Mouse (Mus musculus) thymus, postnatal 0 days (tissue): ENCODE measurements around the gene BC025920. TPM values are rescaled to one million over a fixed set of nuclear protein-coding genes. Genes with fewer than 3 reads are reported as not detected.

Experiments used
- DNase-seq: peaks from one replicate; pipeline ENCODE4 v3.0.0-alpha.2; 2015; ENCODE audit warnings: low spot score
- polyA plus RNA-seq: library from polyadenylated mRNA; unstranded; fragments of >200 nt; fragmentation: Nextera tagmentation; extraction: Ambion mirVana; gene quantifications from 2 replicates; pipeline ENCODE4 v1.2.1, GENCODE M21; 2015

BC025920 gene
- polyA plus RNA-seq, 1 experiment from 2014 or later: 0.98 TPM

- peak; percentile 1 for DNase-seq
Measured at GRCm38 (mm10) chr10:81572975-81573374, 33.1 kb upstream of the BC025920 start.

DNA sequence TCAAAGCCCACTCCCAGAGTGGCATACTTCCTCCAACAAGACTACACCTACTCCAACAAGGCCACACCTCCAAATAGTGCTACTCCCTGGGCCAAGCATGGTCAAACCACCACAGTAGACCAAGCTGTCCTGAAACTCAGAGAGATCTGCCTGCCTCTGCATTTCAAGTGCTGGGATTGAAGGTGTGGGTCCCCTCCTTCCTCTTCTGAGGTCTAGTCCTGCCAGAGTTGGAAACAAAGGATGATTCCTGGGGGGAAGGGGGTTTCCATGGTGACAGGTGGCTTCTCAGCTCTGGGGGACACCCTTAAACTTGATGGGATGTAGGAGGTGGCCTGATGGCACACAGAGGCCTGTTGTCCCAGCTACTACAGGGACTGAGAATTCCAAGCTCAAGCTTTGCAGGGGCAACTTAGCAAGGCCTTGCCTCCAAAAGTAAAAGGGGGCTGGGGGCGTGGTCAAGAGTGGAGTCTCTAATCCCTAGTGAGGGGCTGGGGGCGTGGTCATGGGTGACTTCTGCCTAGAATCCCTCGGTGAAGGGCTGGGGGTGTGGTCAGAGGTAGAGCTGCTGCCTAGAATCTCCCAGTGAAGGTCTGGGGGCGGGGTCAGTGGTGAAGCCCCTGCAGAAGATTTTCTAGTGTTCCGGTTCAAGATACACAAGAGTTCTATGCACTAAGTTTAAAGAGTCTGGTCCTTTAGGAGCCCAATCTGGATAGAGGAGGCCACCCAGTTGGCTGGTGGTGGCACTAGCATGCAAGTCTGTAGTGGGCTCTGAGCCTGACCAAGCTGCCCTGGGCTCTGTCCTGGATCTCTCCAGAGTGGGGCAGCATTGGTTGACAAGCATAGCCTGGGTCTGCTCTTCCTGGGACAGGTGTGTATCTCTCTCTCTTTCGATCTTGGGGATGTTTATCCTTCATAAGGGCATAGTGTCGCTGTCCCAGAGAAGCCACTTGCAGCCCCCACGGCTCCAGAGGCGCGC lies 31.7 kb upstream of the BC025920 start, which contains the start of gene Tle2:
Tle2 (plus strand) TSS at position 481 of the 976 bp plus-strand sequence.
- peak; percentile 14 for DNase-seq

- no peak for DNase-seq
Measured at GRCm38 (mm10) chr10:81575208-81575631, 30.9 kb upstream of the BC025920 start.

DNA sequence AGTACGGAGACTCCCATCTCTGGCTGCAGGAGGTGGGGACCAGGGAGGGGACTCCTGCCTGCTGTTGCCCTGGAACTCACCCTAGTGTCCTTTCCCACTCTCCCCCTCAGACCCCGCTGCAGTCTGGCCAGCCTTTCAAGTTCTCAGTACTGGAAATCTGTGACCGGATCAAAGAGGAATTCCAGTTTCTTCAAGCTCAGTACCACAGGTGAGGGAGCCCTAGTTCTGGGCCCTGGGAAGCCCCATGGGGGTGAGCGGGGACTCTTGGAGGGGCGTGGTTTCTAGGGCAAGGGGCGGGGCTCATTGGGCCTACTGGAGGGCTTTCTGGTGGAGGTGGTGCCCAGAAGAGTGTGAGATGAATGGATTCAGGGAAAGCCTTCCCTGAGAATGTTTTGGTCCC lies 30.4 kb upstream of the BC025920 start:
- no peak for DNase-seq

GRCm38 (mm10) chr10:81579967-81580366 lies 26.1 kb upstream of the BC025920 start:
- no peak for DNase-seq

GRCm38 (mm10) chr10:81580441-81581070 lies 25.5 kb upstream of the BC025920 start:
- no peak for DNase-seq

- no peak for DNase-seq
Measured at GRCm38 (mm10) chr10:81583347-81583746, 22.7 kb upstream of the BC025920 start.

DNA sequence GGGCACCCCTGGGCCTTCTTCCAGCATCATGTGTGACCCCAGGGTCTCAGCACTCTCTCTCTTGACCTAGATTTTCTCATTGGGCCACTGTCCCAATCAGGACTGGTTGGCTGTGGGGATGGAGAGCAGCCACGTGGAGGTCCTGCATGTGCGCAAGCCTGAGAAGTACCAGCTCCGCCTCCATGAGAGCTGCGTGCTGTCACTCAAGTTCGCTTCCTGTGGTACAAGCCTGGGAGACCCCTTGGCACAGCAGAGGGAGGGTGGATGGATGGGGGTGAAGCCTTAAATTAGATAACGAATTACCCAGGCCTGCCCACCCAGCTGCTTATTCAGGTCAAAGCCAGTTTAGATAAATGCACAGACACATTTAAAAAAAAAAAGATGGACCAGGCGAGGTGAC lies 17.3 kb upstream of the BC025920 start:
- no peak for DNase-seq

DNA sequence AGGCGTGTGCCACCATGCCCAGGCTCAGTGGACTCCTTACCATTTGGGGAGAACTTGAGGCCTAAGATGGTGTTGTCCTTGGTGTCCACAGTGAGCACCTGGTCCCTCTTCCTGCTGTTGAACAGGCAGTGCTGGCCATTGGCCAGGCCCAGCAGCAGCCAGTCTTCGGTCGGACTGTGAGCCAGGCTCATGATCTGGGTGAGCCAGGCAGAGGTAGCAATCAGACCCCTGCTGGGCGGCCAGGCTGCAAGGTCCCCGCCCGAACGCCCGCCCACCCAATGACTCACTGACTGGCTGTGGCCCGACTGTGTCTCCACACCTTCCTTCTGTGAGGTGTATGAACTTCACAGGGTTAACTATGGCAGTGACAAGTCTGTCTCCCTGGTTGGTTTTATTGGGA lies 14.2 kb upstream of the BC025920 start:
- no peak for DNase-seq

- DNase-seq: no peak
Measured at GRCm38 (mm10) chr10:81592631-81593030, 13.4 kb upstream of the BC025920 start.

GRCm38 (mm10) chr10:81593223-81593622 lies 12.8 kb upstream of the BC025920 start:
- DNase-seq: no peak

- DNase-seq: no peak
Measured at GRCm38 (mm10) chr10:81593935-81594334, 12.1 kb upstream of the BC025920 start.

- no peak for DNase-seq
Measured at GRCm38 (mm10) chr10:81595599-81595998, 10.5 kb upstream of the BC025920 start.

GRCm38 (mm10) chr10:81596611-81597010 lies 9.5 kb upstream of the BC025920 start:
- DNase-seq: no peak

DNA sequence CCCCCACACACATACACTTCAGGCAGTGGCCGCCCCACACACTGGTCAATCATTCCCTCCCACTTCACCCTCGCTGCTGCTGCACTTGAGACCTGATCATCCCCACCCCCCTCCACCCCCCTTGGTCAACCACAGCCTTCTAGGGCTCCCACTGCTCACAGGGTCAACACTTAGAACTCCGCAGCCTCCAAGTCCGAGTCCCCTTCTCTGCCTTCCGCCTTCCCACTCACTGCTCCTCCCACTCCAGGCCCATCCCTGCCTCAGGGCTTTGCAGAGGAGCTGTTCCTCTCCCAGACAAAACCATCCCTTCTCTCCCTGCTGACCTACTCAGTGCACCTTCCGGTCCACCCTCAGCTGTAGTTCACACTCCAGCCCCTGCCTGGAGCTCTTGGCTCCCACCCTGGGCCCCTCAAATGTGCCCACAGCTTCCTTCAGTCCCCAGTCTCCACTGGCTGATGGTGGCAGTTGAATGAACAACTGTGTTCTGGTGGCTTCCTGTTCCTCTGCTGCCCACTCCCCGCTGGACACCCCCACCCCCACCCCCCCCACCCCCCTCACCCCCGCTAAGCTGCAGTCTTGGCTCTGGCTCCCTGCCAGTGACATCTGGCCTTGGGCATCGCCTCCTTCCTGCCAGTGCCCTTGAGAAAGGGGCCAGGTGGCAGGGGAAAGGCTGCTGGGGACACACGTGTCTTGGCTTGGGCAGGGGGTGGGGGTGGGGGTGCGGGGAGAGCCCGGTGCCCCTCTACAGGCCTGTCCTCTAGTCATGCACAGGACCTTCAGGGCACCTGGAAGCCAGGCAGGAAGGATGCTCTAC lies 8.7 kb upstream of the BC025920 start:
- DNase-seq: peak; percentile 45

DNA sequence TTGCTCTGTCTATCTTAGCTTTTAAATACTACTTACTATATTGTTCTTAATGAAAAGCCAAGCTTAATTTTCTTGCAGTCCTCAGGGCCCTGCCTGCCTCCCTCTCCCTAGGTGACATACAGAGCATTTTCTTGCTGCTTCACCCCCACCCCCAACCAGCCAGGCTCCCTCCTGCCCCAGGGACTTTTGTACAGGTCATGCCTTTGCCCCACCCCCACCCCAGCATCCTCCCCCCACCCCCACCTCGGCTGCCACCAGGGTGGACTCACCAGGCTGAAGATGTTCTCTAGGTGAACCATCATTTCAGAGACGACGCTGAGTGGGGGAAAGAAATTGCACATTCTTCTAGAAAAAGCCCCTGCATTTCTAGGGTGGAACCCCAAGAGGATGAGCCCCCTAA lies 7.7 kb upstream of the BC025920 start:
- DNase-seq: no peak

GRCm38 (mm10) chr10:81598871-81599270 lies 7.2 kb upstream of the BC025920 start:
- DNase-seq: no peak

- DNase-seq: no peak
Measured at GRCm38 (mm10) chr10:81599630-81600029, 6.4 kb upstream of the BC025920 start.

DNA sequence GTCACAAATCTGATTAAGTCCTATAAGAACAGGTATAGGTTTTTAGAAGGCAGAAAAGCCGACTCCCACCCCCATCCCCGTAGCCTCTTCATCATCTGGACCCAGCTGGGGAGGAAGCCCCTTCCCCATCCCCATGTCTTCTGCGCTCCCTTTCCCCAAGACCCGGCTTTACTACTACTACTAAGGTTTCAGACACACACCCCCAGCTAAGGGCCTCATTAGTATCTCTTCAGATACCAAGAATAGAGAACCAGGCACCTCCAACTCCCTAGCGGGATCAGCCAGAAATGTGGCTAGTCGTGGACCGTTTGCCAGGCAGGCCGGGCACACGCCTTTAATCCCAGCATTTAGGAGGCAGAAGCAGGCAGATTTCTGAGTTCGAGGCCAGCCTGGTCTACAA lies 6.0 kb upstream of the BC025920 start:
- DNase-seq: no peak

GRCm38 (mm10) chr10:81600738-81601203 lies 5.3 kb upstream of the BC025920 start, which contains the start of gene Tle6:
Gene Tle6, minus strand, starts transcription at chr10:81601073.
- peak; percentile 96 for DNase-seq

- no peak for DNase-seq
Measured at GRCm38 (mm10) chr10:81601396-81601905, 4.6 kb upstream of the BC025920 start.
